Mouse (Mus musculus) spleen, postnatal 36 days (tissue): ENCODE results near the gene Aacs.

Experiments
- DNase-seq, 2 experiments: peaks; one replicate each; pipeline ENCODE4 v3.0.0; 2022; ENCODE audit warnings: low spot score in 2 of 2, mixed read lengths in 1 of 2

Gene Aacs

DNA sequence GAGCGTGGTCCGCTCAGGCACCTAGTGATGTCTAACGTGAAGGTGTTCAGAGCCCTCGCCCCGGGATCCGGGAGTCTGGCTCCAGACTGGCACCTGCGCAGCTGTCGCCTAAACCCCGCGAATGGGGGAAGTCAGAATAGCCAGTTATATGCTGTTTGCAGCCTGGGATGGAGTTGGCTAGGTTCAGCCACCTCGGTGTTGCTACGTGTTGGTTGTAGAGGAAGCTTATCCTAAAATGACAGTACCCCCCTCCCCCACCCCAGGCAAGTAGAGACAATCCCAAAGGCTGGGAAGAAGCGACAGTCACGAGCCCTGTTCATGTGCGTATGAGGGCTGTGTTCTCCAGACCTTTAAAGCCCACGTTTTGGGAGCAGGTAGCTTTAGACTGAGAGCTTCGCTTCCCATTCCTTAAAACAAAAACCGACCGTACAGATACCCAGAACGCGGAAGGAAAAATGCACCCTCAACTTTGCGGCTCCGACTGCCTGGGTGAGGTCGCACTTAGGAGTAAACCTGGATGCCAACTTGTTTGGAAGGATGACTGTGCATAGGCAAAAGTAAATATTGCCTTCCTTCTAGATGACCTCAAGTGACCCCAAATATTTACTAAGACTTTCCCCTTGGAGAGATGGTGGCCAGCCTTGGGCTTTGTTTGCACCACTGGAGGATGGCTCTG, 57.7 kb downstream of the Aacs start:
- no peak for DNase-seq

DNA sequence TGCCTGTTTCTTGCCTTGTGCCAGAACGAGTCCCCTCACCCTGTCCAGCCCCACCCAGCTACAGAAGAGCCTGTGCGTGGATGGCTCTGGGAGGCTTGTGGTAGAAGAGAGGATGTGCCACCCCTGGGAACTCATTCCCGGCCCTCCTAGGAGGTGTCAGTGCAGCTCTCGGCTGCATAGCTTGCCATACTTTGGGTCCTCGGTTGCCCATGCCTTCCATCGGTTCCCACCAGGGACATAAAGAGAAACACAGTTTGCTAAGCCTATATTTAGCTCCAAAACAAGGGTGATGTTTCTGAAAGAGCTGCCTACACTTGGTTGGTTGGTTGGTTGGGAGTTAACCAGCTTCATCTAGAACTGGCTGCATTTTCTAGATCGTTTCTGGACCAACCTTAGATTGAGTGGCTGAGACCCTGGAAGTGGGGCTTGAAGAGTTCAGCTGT, 58.6 kb downstream of the Aacs start:
- no peak for DNase-seq

DNA sequence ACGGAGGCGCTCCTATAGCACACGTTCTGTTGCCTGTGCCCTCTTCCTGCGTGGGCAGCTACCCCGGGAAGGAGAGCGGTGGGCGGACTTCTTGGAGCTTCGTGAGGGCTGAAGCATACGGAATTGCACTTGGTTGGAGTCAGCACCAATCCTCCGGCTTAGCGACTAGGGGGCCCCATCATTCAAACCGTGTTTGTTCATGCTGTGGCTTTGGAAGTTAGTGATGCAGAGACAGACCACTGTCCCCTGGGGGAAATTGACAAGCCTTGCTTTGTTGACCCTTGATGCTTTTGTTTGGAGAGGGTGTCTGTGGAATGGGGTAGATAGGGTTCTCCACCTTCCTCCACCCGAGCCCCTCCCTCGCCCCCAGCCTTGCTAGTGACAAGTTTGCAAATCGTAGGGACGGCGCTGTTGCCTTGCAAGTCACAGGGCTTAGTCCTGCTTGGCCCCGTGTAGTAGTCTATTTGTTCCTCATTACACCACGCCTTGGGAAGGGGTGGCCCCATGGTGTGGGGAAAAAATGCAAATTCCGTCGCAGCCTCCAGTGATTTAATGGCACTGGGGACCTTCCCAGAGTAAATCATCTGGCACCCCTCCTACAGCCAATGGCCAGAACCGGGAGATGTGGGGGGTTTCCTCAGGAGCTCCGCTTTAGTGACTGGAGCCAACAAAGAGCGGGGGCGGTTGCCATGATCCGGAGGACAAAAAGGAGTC, 59.2 kb downstream of the Aacs start:
- no peak for DNase-seq

DNA sequence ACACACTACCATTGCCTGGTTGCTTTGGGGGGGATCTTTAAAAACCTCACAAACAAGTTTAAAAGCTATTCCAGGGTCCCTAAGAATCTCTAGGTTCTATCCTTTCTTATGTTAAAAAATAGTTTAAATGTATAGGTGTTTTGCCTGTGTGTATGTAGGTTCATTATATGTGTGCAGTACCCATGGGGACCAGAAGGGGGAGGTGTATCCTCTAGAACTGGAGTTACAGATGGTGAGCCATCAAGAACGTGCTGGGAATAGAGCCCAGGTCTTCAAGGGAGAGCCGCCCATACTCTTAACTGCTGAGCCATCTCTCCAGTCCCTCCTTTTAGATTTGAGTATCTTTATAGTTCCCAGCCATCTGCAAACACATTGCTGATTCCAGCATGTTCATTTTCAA, 69.5 kb downstream of the Aacs start:
- no peak for DNase-seq

DNA sequence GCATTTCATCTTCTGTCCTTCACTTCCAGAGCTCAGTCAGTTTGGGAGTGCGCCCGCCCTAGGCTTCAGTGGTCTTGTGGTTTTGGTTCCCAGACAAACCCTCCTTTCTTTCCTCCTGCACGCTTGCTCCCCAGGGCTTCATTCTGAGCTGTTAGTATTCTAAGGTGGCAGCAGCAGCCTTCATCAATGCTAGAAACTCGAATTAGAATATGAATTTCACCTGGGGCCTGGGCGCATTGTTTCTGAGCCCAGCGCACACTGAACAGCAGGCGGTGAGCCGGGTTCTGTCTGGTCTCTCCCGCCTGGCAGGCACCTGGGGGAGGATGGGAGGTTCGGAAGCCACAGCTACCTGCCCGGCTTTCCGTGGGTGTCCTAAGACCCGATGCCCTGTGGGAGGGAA, 70.7 kb downstream of the Aacs start:
- no peak for DNase-seq

DNA sequence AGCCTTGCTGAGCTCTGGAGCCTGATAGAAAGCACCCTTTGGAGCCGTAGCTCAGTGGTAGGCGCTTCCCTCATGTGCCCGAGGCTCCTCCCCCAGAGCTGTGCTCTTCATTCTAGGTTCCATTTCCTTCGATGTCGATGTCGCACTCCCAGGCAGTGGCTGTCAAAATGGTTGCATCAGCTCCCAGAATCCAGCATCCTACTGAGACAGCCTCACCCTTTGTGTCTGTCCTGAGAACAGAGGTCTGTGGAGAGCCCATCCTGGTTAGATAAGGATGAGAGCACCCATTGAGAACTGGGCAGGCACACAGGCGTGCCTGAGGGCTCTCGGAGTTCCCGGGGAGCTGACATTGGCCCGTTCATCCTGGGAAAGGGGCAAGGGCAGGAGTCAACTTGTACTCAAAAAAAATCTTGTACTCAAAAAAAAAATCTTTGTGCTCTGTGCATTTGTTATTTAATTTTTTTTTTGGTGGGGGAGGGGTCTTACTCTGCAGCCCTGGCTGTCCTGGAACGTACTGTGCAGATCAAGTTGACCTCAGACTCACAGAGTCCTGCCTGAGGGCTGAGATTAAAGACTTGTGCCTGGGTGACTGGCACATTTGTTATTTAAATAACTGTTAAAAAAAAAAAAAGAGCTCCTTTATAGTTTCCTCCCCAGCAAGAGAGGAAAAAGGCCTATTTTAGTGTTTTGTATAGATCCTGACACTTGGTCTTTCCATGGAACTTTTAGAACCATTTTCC, 74.3 kb downstream of the Aacs start:
- no peak for DNase-seq

DNA sequence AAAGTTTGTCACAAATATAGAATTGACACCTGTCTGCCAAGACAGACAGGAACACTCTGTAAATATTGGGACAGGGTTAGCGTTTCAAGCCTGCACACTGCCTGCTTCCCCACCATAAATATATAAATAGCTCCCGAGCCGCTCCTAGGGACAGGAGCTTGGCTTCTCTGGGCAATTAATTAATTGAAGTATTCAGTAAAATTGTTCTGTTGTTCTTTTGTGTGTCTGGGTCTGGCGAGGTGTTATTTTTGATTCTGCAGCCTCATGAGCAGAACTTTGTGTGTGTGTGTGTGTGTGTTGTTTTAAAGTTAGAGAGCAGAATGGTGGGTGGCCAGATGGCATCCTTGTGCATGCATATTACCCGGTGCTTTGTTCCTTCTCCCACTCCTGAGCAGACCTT, 80.1 kb downstream of the Aacs start:
- DNase-seq: no peak

DNA sequence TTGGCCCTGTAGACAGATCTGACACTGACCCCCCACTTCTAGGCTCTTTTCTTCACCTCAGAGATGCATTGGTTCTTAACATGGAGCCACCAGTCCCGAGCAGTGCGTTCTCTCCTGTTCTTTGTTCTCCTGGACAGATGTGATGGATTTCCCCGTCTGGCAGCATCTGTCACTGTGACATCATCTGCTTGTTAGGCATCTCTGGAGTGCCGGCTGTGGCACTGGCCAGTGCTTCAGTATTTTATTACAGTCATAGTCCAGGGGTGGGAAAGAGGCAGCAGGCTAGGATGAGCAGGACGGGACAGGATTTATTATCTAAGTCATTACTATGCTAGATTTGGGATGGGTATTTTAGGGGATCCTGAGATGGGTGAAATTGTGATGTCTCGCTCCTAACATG, 87.9 kb downstream of the Aacs start:
- DNase-seq: no peak

DNA sequence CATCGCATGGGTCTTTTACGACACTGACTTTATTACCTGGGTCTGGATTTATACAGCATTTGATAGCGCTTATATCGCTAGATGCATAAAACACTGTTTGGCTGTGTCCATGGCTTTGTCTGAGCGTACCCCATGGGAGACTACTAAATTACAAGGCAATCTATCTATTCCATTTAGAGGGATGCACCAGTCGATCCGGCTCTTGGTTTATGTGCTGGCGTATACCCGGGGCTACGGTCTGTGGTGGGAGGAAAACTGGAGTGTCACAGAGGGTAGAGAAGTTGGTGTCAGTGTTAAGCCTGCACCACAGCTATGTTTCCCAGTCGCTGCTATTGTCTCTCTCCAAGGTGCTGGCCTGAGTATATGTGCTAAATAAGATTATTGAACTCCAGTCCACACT, 90.1 kb downstream of the Aacs start:
- no peak for DNase-seq
